Mouse (Mus musculus): ENCODE data around the gene Gm10681.
"Not testable (repeated sequence)": the region's sequence is repeated elsewhere in the genome, so short reads cannot be mapped to it uniquely, and the experiment has no call there.

Gene Gm10681

DNA sequence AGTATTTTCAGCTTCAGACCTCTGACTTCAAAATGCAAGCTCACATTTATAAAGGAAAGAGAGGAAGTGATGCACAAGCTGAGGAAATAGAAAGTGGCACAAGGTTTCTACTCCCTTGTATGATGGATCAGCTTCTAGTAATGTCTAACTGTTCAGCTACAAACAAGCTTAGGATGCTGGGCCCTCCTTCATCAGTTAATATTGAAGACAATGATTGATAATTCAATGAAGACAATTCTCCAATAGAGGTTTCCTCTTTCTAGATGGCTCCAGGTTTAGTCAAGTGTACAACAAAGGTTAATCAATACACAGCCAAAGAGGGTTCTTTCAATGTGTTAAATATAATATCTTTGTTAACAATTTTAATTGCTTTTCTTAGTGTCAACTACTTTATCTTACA is at the start of gene Gm10681:
TSS of gene Gm10681 (minus strand) at position 101 of the 400 bp plus-strand sequence.
- DNase-seq (ENCODE audit: low read depth, low spot score), result no peak

DNA sequence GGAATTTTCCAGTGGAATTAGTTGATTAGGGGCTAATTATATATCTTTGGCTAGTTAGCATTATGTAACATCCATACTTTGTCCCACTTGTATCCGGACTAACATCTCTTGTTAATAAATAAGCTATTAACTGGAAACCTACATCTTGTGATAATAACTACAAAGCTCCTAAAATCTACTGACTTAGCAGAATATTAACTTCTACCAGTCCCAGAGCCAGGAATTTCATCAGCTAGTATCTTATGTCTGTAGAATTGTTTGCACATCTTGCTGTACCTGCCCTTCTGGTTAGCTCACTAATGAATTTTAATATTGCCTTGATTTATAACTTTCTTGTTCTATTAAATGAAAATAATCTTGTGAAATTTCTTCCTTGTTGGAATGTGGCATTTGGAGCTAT is 46.5 kb upstream of the Gm10681 start:
- no peak for DNase-seq (ENCODE audit: low read depth, low spot score)

- DNase-seq (ENCODE audit: low read depth, low spot score), result no peak
These were observed 41.5 kb upstream of the Gm10681 start, which contains the start of gene Hsd3b5 for GRCm38 (mm10) chr3:98630152-98630551. TSS of gene Hsd3b5 (minus strand) at chr3:98630252.

DNA sequence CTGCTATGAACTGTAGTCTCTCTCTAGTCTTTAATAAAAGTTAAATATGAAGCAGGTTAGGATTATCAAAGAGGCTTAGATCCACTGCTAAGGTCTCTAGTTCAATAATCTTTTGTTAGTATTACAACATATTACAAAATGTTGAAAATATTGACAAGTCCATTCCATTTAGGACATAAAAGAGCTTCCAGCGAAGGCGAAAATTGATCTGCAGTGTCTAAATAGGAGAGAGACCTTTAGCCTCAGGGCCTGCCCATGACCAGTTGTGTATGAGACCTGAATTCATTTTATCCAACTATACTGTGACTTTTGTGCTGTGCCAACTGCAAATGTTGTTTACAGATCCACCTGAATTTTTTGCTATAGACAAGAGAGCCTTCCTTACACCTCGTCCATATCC is 41.0 kb upstream of the Gm10681 start:
- DNase-seq (ENCODE audit: low read depth, low spot score), result no peak

DNA sequence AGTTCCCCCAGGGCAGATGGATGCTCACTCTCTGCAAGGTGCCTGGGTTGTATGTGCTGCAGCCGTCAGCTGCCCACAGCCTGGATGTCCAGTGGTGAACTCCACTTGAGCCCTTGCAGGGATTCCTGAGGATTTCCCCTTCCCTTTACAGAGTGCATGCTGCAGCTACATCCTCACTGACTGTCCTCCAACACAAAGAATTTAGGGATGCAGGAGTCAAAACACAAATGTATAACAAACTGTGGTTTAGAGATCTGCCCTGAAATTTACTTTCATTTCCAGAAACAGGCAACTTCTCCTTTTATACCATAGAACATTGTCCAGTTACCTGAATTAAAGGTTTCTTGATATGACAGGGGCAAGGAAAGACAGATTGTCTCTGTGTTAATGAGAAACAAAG is 28.2 kb upstream of the Gm10681 start:
- DNase-seq (ENCODE audit: low read depth, low spot score), result not testable (repeated sequence)

DNA sequence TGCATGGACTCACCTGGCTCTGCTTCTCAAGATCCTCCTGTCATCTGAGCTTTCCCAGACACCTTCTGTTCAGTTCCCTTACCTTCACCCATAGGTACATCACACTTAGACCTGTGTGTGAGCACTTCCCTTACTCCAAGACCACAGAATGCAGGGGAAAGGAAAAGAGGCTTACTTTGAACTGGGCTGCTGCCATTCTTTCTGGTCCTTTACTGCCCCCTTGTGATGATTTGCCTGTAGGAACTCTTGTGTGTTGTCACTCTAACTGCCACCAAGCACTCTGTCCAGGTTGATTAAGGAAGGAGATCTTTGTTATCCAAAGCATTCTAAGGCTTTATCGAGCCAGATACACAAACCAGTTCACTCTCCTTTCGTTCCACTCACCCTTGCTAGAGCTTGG is 27.6 kb upstream of the Gm10681 start:
- DNase-seq (ENCODE audit: low read depth, low spot score), result not testable (repeated sequence)

- DNase-seq (ENCODE audit: low read depth, low spot score), result not testable (repeated sequence)
These were observed 25.9 kb upstream of the Gm10681 start for GRCm38 (mm10) chr3:98614406-98614927.

GRCm38 (mm10) chr3:98613963-98614362 is 25.4 kb upstream of the Gm10681 start:
- no peak for DNase-seq (ENCODE audit: low read depth, low spot score)

GRCm38 (mm10) chr3:98613540-98613939 is 24.9 kb upstream of the Gm10681 start:
- DNase-seq (ENCODE audit: low read depth, low spot score), result not testable (repeated sequence)

- no peak for DNase-seq (ENCODE audit: low read depth, low spot score)
These were observed 886 bp downstream of the Gm10681 start for GRCm38 (mm10) chr3:98587721-98588120.

- DNase-seq (ENCODE audit: low read depth, low spot score), result not testable (repeated sequence)
These were observed 6.0 kb downstream of the Gm10681 start for GRCm38 (mm10) chr3:98582622-98583021.

- not testable (repeated sequence) for DNase-seq (ENCODE audit: low read depth, low spot score)
These were observed 6.4 kb downstream of the Gm10681 start for GRCm38 (mm10) chr3:98582202-98582601.

DNA sequence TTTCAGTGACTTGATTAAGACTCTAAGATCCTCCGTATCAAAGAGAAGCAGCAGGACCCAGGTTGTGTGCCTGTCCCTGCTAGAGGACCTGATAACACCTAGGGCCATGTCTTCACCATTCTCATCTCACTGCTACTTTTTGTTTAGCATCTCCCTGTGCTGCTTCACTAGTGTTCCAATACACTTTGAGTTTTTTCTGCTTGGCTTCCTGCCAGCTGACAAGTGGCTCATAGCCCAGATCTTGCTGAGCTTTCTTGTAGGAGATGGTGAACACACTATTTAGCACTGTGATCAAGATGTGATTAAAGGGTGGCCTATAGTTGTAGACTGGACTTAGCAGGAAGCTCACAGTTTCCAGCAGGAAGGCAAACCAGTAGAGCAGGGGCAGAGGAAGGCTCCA is 7.6 kb downstream of the Gm10681 start:
- peak; percentile 1 for DNase-seq (ENCODE audit: low read depth, low spot score)

DNA sequence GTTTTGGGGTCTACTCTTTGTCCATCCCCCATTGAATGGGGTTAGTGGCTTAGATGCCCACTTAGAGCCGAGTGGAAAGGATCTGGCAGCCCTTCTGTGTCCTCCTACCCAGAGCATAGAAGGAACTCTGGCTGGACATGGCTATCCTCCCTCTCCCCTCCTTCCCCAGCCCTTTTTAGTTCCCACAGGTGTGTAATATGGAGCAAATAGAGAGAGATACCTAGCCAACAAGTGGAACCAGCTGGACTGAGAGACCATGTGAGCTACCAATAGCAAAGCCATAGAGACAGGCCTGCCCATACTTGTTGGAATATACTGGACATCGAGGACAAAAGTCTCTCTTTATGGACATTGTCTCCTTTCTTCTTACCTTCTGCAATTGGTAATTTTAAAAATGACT is 20.9 kb downstream of the Gm10681 start:
- not testable (repeated sequence) for DNase-seq (ENCODE audit: low read depth, low spot score)

GRCm38 (mm10) chr3:98564894-98565293 is 23.7 kb downstream of the Gm10681 start:
- DNase-seq (ENCODE audit: low read depth, low spot score), result not testable (repeated sequence)

GRCm38 (mm10) chr3:98563831-98564230 is 24.8 kb downstream of the Gm10681 start:
- not testable (repeated sequence) for DNase-seq (ENCODE audit: low read depth, low spot score)

GRCm38 (mm10) chr3:98560711-98561110 is 27.9 kb downstream of the Gm10681 start:
- not testable (repeated sequence) for DNase-seq (ENCODE audit: low read depth, low spot score)

GRCm38 (mm10) chr3:98550832-98551231 is 37.8 kb downstream of the Gm10681 start:
- not testable (repeated sequence) for DNase-seq (ENCODE audit: low read depth, low spot score)

DNA sequence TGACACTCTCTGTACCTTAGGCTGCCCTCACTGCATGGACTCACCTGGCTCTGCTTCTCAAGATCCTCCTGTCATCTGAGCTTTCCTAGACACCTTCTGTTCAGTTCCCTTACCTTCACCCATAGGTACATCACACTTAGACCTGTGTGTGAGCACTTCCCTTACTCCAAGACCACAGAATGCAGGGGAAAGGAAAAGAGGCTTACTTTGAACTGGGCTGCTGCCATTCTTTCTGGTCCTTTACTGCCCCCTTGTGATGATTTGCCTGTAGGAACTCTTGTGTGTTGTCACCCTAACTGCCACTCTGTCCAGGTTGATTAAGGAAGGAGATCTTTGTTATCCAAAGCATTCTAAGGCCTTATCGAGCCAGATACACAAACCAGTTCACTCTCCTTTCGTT is 38.4 kb downstream of the Gm10681 start:
- DNase-seq (ENCODE audit: low read depth, low spot score), result not testable (repeated sequence)

DNA sequence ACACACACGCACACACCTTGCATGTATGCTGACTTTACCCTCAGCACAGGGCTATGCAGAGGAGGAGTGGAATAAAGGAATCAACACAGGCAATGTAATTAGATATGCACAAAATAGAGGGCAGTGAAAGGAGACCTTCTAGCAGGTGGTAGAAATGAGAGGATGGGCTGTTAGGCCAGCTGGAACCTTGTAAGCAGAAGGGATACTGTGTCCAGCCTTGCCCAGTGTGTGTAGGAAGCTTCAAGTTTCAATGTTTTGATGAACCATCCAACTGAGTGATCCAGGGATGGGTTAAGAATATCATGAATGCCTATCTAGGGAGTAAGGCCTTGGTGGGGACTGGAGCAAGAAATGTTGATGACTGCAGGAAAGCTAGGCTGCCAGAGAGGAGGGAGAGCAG is 40.1 kb downstream of the Gm10681 start:
- DNase-seq (ENCODE audit: low read depth, low spot score), result not testable (repeated sequence)

GRCm38 (mm10) chr3:98547641-98548040 is 41.0 kb downstream of the Gm10681 start:
- DNase-seq (ENCODE audit: low read depth, low spot score), result not testable (repeated sequence)

- not testable (repeated sequence) for DNase-seq (ENCODE audit: low read depth, low spot score)
These were observed 63.6 kb downstream of the Gm10681 start for GRCm38 (mm10) chr3:98524978-98525377.

DNA sequence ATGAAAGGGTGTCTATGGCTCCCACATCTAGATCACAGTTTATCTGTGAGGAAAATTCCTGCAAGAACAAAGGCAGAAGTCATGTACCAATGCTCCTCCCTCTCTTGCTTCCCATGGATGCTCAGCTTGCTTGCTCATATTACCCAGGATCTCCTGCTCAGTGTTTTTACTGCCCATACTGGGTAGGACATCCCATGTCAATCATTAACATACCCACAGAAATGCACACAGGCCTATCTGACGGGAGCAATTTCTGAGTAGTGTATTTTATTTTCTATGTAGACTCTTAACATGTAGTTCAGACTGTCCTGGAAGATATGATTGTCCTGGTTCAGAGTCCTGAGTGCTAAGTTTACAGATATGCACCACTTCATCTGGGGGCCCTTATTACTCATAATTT is 64.1 kb downstream of the Gm10681 start:
- DNase-seq (ENCODE audit: low read depth, low spot score), result not testable (repeated sequence)

DNA sequence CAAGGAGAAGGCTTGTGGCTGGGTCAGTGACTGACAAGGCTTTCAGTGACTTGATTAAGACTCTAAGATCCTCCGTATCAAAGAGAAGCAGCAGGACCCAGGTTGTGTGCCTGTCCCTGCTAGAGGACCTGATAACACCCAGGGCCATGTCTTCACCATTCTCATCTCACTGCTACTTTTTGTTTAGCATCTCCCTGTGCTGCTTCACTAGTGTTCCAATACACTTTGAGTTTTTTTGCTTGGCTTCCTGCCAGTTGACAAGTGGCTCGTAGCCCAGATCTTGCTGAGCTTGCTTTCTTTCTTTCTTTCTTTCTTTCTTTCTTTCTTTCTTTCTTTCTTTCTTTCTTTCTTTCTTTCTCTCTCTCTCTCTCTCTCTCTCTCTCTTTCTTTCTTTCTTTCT is 65.8 kb downstream of the Gm10681 start:
- DNase-seq (ENCODE audit: low read depth, low spot score), result not testable (repeated sequence)

Data from embryo, embryonic 11.5 days (tissue).